8 mouse cellular contexts compared by ENCODE assay signal in the genomic region with DNA sequence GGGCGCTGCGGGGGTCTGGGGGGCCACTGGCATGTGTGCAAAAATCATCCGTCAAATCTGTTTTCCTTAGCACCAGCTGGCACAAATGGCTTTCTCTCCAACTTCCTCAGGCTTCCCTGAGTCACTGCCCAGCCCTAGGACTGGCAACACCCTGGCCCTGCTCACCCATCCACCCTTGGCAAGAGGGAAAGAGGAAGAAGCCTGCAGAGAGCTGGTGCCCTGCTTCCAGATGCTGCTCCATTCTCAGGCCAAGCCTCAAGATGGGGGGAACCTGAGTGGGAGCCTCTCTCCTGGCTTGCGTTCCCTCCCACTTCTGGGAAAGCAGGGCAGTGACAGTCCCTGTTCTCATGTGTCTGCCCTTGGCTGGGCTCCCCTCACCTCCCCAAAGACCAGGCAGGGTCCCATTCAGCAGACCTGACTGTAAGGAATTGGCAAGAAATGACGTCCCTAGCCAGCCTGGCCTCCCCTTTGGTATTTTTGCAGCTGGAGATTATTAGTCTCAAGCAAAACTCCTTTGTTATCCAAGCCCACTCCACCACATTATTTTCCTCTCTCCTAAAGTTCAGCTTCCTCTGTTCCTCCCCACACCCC. TPM values are rescaled to one million over a fixed set of nuclear protein-coding genes. Genes with fewer than 3 reads are reported as not detected.
DNase-seq lines count a peak whose midpoint lies in the region; ATAC-seq and TF ChIP-seq lines count a peak whose summit lies in the region.
"Had no signal": no experiment of that assay in that cellular context is flagged by ENCODE, and none has a peak within 500 bp of the region (broad histone marks: within the 10 kb centered on the region; RNA-seq: fewer than 3 reads in every experiment).

No protein-coding gene starts in this region.

- H3K4me1 ChIP-seq in cerebellum, adult 2 months (ENCODE audit: control insufficient read depth, insufficient read depth, low read length): peaks cover 61% of the 10 kb centered on the region
- H3K4me1 ChIP-seq in liver, embryonic 13.5 days (replicated peaks): peaks cover 66% of the 10 kb centered on the region

- ATAC-seq in liver, embryonic 13.5 days (ENCODE audit: low read depth): no peak

- no peaks in the 10 kb centered on the region for H3K9me3 ChIP-seq in liver, embryonic 13.5 days (replicated peaks)
- H3K9me3 ChIP-seq: megakaryocyte, embryonic 14.5 days had no signal

- no peak for DNase-seq in left cerebral cortex, adult 2 months (ENCODE audit: extremely low spot score in 1 of 2, low spot score in 2 of 2)
- no peak for DNase-seq in left cerebral cortex, adult 18-20 months (ENCODE audit: low spot score in 2 of 2)
- peak; percentile 78 to 87 for DNase-seq in cerebellum, adult 2 months
- peak; percentile 43 for DNase-seq in gastrocnemius, postnatal 14 days
- DNase-seq in liver, embryonic 13.5 days: no peak
- DNase-seq in T-cell, adult 2 months (ENCODE audit: low spot score): no peak
- DNase-seq in B cell, adult 2 months: no peak

- no peak for TF ChIP-seq POLR2A in cerebellum, adult 2 months (IDR thresholded peaks at IDR 0.05; ENCODE audit: borderline replicate concordance, insufficient read depth, low read length)

- H3K9ac ChIP-seq in liver, embryonic 13.5 days: no peak overlapping the region

- peaks cover 19% of the 10 kb centered on the region for H3K36me3 ChIP-seq in liver, embryonic 13.5 days

- WGBS in cerebellum, adult 2 months: 5% methylated on average over 5 of the region's 5 CpGs
- WGBS in liver, embryonic 13.5 days (ENCODE audit: insufficient replicate concordance): 63% methylated on average over 5 of the region's 5 CpGs

- H3K4me2 ChIP-seq in liver, embryonic 13.5 days: no peak overlapping the region

- peak overlapping the region; percentile 86 for H3K27ac ChIP-seq in left cerebral cortex, adult 2 months
- peak overlapping the region; percentile 70 for H3K27ac ChIP-seq in cerebellum, adult 2 months (ENCODE audit: insufficient read depth, low read length)
- H3K27ac ChIP-seq in liver, embryonic 13.5 days: peak overlapping the region; percentile 17; the same call in 1 of the 2 replicates

- H3K4me3 ChIP-seq in left cerebral cortex, adult 2 months: no peak overlapping the region
- no peak overlapping the region for H3K4me3 ChIP-seq in cerebellum, adult 2 months (replicated peaks; ENCODE audit: insufficient read depth, low read depth, low read length)
- no peak overlapping the region for H3K4me3 ChIP-seq in liver, embryonic 13.5 days (replicated peaks)
- H3K4me3 ChIP-seq: megakaryocyte, embryonic 14.5 days had no signal

- no peaks in the 10 kb centered on the region for H3K27me3 ChIP-seq in cerebellum, adult 2 months (ENCODE audit: control insufficient read depth, insufficient read depth, low read length)
- H3K27me3 ChIP-seq in liver, embryonic 13.5 days: no peaks in the 10 kb centered on the region

- no peak for TF ChIP-seq CTCF in left cerebral cortex, adult 2 months (IDR thresholded peaks at IDR 0.05)
- no peak for TF ChIP-seq CTCF in cerebellum, adult 2 months (IDR thresholded peaks at IDR 0.05; ENCODE audit: borderline replicate concordance, insufficient read depth, low read depth, low read length)

- intact Hi-C loops in left cerebral cortex, adult 2 months (cut with DNase I): no loop called here
- intact Hi-C loops in gastrocnemius, postnatal 14 days (cut with DNase I; ENCODE audit: low total_unique reads): no loop called here

RNA-seq across cellular contexts. Expression of gene Lrp1, which starts 23.5 kb away (rescaled TPM):
- total RNA-seq in left cerebral cortex, adult 2 months (2021): 100 to 1,000 TPM; 341 to 357 TPM
- total RNA-seq in left cerebral cortex, adult 18-20 months (2021): 100 to 1,000 TPM; 264 to 276 TPM
- 346 and 366 TPM in 2 replicates for polyA plus RNA-seq in cerebellum, adult 2 months (2012; rRNA removed)
- 100 to 1,000 TPM in 1 of 2 experiments, 10 to 100 TPM in 1; 73.8 to 101 TPM for total RNA-seq in gastrocnemius, postnatal 14 days (2021)
- 15.1 and 16.9 TPM in 2 replicates for polyA plus RNA-seq in liver, embryonic 13.5 days (2015; fragmentation: Nextera tagmentation; extraction: Ambion mirVana)

RNA-seq across cellular contexts. Expression of gene Stat6, which starts 45.4 kb away (rescaled TPM):
- total RNA-seq in left cerebral cortex, adult 2 months (2021): 10 to 100 TPM; 11.4 to 12.9 TPM
- total RNA-seq in left cerebral cortex, adult 18-20 months (2021): 10 to 100 TPM; 15.9 to 17.8 TPM
- polyA plus RNA-seq in cerebellum, adult 2 months (2012; rRNA removed): 8.7 TPM in 2 replicates
- 10 to 100 TPM; 16.1 to 16.6 TPM for total RNA-seq in gastrocnemius, postnatal 14 days (2021)
- polyA plus RNA-seq in liver, embryonic 13.5 days (2015; fragmentation: Nextera tagmentation; extraction: Ambion mirVana): 12.3 and 15.5 TPM in 2 replicates

Comparison
In these comparisons a context has a peak if more than half of its experiments do, and no peak if none do; other contexts are left out.
1. DNase-seq: peak in cerebellum, adult 2 months (2 of 2) and gastrocnemius, postnatal 14 days (single experiment); none in left cerebral cortex, adult 2 months (0 of 2), left cerebral cortex, adult 18-20 months (0 of 2), liver, embryonic 13.5 days (single experiment), T-cell, adult 2 months (single experiment) and B cell, adult 2 months (0 of 2).
2. H3K27ac ChIP-seq: peak in every context shown above with its lines; median percentile 86 in left cerebral cortex, adult 2 months; 70 in cerebellum, adult 2 months; 17 in liver, embryonic 13.5 days.